Mouse (Mus musculus): ENCODE data around the gene Abcb1a.

Gene Abcb1a

DNA sequence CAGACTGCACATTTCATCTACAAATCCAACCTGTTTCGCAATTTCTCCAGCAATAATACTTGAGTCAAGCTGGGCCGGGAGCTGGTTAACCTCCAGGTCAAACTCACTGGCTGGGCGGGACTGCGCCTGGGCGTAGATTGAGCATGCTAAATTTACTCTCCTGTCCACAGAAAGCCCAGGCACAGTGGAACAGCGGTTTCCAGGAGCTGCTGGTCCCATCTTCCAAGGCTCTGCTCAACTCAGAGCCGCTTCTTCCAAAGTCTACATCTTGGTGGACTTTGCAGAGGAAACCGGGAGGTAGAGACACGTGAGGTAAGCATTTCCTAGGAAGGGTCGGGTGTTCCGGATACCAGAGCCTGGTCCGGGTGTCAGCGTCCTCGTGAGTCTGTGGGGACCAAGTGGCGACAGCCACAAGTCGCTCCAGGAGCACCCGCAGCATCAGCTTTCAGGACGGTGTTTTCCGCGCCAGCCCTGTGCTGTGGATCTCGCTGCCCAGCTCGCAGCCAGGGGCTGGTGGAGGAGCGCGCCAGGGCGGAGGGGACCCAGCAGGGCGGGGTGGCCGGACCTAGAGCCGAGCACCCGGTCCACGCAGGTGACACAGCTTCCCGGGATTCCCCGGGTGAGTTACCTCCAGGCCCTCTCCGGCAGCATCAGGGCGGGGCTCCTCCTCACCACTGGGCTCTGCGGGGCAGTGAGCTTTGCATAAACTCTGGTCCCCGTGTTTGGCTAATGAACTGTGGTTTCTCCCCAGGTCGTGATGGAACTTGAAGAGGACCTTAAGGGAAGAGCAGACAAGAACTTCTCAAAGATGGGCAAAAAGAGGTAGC is at the start of gene Abcb1a:
TSS of gene Abcb1a (plus strand) at position 167 of the 827 bp plus-strand sequence.
- DNase-seq (ENCODE audit: low spot score), result peak; percentile 45

DNA sequence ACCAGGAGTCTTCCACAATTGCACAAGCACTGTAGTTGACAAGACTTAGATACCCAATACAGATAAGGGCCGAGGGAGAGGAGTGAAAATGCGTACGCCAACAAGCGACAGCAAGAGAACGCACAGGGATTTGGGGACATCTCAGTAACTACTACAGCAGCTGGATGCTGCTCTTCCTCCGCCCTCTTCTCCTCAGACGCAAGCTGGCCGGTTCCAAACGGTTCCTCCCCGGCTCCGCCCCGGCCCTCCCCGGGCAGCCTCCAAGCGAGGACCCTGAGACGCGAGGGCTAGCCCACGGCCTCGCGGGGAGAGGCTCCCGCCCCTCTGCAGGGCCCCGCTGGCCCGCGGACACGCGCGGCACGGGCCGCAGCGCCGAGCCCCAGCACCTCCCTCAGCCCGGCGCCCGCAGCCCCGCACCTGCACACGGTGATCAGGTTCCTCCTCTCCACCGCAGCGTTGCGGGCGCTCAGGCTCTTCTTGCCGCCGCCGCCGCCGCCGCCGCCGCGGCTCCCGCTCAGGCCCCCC is 37.7 kb upstream of the Abcb1a start:
- DNase-seq (ENCODE audit: low spot score), result no peak

DNA sequence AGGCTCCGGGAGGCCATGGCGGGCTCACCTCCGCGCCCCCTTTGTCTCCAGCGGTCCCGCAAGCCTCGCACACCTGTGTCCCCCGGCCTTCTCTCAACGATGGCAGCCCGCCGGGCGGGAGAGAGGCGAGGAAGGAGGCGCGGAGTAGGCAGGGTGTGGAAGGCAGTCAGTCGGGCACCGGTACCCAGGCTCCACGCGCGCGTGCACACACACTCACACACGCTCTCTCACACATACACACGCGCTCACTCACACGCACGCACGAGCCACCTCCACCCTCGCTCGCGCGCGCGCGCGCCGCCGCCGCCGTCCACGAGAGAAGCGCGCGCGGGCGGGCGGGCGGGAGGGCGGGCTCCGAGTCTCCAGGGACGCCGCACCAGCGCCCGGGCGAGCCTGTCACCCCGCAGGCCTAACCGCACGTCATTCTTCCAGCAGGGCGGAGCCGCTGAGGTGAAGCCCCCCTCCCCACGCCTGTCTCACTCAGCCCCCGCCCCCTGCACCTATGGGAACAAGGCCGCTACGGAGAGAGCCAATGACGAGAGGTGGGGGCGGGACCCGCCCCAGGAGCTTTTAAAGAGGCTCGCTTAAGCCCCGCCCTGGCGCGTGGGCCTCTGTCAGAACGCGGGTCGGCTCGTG is 37.2 kb upstream of the Abcb1a start, which contains the start of gene Rundc3b:
TSS of gene Rundc3b (minus strand) at position 357 of the 636 bp plus-strand sequence.
- DNase-seq (ENCODE audit: low spot score), result no peak

DNA sequence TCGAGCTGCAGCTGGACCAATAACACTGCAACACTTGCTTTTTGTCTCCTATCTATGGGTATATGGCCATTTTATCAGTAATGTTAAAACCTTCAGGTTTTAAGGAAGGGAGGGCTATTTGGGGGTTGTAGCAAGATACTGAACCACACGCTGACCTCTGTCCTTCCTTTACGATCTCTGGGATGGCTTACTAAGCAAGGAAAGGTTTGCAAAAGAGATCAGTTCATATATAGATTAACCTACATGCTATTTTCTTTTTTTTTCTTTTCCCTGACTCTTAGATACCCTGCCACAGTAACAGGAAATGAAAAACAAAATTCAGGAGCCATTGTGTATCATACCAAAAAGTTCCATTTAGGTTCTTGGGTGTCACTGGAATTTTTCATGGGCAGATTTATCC is 27.0 kb upstream of the Abcb1a start:
- no peak for DNase-seq (ENCODE audit: low spot score)

DNA sequence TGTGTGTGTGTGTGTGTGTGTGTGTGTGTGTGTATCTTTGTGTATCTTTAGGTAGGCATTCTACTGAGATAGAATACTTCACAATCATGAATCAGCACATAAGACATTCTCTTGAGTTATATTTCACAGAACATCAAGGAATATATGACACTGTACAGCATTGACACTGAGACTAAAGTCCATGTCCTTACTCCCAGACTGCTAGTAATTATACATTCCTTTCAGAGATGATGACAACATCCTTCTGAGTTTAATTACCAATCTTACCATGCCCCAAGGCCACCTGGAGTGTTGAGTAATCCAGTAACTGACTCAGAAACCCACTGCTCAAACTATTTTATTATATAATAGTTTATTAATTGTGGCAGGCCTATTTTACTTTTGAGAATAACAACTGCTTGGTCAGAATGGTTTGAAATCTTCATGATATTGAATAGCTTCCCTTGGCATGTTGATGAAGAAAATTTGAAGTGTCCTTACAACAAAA is 25.3 kb upstream of the Abcb1a start:
- no peak for DNase-seq (ENCODE audit: low spot score)

DNA sequence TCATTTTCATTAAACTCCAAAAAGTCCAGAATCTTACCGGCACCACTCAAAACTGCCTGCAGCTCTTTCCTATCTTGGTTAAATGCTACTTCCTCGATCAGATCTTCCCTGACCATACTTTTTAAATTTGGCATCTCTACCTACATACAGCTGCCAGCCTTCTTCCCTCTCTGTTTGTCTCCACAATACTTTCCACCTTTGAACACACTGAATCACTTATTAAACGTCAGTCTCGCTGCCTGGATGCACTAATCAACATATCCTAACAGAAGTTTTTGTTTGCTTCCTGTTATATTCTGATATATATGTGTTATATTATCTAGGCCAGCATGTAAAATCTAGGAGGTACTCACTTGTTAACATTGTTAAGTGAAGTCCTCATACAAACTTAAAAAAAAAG is 11.6 kb upstream of the Abcb1a start:
- no peak for DNase-seq (ENCODE audit: low spot score)

DNA sequence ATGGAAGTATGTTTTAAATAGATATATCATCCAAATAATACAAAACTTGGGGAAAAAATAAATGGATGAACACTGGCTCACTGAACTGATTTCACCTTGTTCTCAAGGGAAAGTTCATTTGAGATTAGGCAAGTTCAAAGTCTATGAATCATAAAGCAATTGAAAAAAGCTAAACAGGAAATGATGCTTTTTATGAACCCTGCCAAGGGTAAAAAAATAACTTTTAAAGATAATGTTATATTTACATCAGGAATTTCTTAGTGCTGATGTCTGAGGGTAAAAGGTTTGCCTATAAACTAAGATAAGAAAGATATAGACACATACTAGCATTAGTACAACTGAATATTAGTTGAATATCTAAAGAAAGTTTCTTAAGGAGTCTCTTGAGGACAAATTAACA is 11.1 kb upstream of the Abcb1a start:
- no peak for DNase-seq (ENCODE audit: low spot score)

DNA sequence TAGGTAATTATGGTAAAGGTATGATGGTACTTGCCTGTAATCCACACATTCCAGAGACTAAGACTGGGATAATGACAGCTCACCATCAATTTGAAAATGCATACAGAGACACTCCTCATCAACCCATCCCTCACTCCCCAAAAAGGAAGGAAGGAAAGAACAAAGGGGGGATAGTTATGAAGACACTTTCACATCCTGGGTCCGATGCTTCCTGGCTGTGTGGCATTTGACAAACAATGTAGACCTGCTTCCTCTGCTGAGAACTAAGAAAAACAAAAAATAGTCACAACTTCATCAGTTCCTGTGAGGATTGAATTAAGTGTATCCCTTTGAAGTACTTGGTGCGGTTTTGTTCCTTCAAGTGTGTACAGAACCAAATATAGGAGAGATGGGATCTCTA is 7.8 kb upstream of the Abcb1a start:
- no peak for DNase-seq (ENCODE audit: low spot score)

DNA sequence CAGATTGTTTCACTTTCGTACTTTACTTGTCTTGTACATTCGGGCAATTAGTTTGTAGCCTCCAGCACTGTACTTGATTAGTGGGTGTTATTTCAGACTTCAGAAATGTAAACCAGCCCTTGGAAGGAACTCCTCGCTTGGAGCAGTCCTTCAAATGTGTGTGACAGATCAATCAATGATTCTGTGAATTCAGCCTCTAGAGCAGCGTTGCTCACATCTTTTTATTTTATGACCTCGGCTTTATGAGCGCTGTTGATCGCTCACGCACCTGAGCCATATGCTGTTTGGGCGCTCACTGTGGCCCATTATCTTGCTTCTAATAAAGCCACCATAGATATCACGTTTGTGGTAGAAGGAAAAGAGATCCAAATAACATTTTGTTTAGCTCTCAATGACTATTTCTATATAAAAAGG is 868 bp downstream of the Abcb1a start:
- no peak for DNase-seq (ENCODE audit: low spot score)

DNA sequence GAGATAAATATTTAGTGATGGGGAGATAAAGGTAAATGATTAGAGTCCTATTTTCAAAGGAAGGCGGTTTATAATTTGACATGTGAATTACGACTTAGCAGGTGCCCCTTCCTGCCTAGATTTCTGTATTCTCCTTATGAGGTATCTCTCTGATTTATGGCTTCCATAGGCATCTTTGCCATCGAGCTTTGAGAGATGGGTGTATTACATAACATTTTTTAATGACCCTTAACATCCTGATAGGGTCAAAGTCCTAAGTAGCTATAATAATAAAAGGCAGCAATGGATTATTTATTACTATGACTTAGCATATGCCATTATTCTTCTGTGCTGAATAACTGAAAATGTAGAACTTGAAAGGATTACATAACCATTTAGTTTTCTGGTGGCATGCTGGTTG is 4.8 kb downstream of the Abcb1a start:
- no peak for DNase-seq (ENCODE audit: low spot score)

DNA sequence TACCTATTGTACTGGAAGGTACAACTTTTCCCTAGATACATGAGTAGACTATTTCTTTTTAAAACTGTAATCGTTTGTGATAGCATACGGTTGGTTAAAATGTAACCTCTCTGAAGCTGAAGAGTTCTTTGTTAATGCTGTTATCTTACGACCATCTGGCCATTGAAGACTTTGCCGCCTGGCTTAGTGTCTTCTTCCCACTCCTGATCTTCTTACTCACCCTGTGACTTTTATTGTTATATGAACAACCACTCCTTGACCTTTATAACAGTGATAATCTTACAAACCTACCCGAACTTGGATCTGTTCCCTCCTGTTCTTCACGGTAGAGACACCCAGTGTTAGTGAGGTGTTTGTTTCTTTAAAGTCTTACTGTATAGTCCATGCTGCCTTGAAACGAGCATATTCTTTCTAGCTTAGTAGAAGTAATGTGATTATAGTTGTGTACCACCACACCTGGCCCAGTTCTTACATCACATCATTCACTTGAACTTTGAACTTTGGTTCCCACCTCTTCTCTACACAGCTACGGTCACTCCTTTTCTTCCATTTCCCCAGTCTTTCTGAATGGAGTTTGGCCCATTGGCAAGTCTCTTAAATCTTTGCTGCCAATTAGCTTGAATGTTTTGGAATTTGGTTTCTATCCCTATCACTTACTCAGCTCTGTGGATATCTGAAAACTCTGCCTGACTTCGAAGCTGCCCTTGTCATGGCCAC is 8.0 kb downstream of the Abcb1a start:
- DNase-seq (ENCODE audit: low spot score), result no peak

DNA sequence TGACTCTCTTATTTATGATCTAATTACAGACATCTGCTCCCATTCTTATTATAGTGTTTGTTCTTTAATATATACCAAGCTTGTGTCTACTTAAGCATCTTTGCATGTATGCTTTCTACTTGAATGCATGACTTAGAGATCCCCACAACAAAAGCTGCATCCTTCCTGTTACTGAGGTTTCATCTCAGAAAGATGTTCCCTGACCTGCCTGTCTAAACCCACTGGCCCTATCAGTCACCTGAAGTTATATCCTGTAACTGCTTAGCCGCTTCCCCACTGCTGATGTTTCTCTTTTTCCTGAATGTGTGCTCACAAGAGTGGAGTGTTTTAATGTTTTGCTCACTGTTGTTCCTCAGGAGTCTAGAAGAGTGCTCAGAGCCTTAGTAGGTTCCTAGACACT is 9.7 kb downstream of the Abcb1a start:
- DNase-seq (ENCODE audit: low spot score), result no peak

DNA sequence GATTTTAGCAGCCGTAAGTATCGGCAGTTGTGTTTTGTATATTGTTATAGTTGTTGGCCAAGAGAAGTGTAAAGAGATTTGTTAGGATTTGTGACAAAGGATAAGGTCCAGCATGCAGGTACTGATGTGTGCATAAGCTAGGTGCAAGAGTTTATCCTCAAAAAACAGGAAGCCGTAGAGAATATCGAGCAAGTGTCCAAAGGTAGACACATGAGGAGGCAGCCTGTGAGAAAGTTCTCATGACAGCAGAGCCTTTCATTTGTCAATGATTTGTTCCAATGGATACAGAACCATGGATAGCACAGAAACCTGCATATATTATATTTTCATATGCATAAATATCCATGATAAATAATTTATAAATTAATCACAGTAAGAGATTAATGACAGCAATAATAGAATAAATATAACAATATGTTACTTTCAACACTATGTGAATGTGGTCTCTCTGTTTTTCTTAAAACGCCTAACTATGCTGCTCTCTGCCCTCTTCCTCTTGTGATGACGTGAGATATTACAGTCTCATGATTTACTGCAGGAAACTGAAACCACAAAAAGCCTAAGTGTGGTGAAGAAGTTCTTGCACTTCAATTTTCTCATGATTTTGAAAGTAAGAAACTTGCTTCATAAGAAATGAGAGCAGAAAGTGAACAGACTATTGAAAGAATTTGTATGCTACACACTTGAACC is 15.5 kb downstream of the Abcb1a start:
- peak; percentile 18 for DNase-seq (ENCODE audit: low spot score)

DNA sequence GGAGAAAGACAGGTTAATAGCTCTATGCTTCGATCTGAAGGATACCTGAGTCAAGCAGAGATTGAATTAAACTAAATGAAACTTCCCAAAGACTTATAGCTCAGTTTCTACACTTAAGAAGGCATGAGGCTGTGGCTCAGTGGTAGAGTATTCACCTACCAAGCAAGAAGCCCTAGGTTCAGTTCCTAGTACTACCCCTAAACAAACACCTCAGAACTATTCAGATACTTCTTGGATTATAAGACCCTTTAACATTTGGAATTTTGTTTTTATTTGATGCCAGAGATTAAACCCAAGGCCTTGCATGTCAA is 16.0 kb downstream of the Abcb1a start:
- DNase-seq (ENCODE audit: low spot score), result no peak

DNA sequence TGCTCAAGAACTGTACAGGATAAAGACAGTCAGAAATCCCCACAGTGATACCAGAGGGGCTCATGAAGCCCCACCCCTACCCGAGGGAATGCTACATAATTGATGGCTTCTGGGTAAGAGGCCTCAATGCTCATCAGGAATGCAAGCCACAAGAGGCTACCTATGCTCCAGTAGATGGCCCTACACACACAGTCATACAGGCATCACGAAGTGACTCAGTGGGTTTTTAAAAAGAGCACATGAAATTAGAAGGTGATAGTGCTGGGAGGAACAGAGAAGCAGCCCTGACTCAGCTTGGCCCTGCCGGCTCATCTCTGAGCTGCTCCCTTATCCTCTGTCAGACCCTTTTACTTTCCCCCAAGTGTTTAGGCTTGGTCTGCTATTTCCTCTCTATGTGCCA is 21.3 kb downstream of the Abcb1a start:
- no peak for DNase-seq (ENCODE audit: low spot score)

DNA sequence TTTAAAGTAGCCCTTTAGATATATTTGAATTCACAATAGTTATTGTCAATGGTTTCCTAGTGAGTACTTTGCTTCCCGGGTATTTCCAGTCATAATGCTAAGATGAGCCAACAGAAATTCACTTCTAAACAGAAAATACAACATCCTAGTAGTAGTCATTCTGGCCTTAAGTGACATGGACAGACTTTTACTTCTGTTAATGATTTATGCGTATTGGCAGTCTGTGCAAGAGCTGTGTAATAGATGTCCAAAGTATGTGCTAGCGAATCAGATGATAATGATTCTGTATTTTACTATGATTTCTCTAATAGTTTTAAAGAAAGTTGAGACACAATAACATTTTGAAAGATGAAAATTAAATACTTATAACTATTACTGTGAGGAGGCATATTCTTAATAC is 23.8 kb downstream of the Abcb1a start:
- no peak for DNase-seq (ENCODE audit: low spot score)

DNA sequence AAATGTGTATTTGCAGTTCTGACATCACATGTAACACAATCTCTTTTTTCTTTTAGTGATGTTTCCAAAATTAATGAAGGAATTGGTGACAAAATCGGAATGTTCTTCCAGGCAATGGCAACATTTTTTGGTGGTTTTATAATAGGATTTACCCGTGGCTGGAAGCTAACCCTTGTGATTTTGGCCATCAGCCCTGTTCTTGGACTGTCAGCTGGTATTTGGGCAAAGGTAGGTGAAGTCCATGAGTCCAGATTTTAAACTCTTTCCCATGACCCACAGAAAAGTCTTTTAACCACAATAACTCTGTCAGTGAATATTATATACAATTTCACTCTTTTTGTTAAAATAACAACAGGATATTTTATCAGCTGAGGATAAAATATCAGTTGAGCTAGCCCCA is 26.2 kb downstream of the Abcb1a start:
- DNase-seq (ENCODE audit: low spot score), result peak; percentile 30

DNA sequence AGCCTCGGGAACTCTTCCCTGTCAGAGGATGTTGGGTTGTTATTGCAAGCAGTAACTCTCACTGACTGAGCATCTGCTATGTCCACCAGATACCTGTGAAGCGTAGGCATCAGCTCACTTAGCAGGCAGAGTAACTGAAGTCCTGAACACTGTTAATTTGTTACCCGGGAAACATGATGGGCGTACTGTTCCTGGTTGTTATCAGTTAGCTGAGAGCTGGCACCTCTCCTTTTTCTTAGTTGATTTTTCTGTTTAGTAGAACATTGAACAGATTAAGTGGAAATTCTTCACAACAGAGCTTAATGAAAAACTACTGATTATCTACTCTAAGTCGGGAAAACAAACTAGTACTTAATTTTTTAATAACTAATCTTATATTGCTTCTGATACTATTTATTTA is 27.7 kb downstream of the Abcb1a start:
- DNase-seq (ENCODE audit: low spot score), result no peak

DNA sequence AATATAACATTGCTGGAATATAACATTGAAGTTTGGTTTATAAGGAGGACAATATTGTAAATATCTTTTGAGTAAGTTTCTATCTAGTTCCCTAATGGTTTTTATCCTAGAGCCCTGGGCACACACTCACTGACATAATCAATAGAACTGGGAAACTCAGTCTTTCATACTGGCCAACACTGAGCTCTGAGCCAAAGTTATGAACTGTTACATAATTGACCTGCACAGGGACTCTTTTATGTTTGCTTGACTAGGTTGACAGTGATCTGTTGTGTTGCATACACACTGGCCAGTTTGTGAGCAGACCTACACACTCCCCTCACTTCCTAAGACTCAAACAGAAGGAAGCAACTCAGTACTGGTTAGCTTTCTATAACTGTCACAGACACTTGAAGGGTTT is 56.2 kb downstream of the Abcb1a start:
- no peak for DNase-seq (ENCODE audit: low spot score)

DNA sequence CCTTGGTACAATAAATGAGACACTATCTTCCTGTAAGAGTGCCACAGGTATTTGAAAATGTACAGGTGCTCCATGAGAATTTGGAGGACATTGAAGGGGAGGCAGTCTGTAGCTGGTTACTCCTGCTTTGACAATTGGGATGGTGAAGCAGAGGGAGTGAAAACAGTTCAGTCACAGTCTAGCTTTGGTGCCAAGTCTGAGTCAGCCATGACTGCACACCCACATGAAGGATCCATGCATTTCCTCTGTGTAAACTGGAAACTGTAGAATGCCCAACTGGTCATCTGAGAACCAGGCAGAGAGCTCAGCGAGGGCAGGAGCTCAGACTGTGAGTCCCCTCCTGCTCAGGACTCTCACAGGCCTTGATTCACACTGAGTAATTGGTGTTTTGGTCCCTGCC is 59.7 kb downstream of the Abcb1a start:
- DNase-seq (ENCODE audit: low spot score), result no peak

DNA sequence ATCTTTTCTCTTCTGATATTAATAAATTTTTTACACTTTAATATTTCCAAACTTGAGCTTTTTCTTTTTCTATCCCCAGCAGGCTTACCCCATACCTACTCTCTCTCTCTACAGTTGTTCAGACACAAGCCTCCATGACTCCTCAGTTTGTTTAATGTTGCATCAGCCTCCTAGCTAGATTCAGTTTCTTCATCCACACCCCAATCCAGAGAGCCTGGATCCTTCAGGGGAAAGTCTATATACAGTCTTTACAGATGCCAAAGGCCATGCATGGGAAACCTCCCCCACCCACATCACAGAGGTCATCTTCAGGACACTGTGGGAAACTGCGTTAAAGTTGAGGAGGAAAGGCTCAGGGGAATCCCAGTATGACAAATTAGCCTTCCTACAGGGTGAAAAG is 62.3 kb downstream of the Abcb1a start:
- DNase-seq (ENCODE audit: low spot score), result peak; percentile 8

DNA sequence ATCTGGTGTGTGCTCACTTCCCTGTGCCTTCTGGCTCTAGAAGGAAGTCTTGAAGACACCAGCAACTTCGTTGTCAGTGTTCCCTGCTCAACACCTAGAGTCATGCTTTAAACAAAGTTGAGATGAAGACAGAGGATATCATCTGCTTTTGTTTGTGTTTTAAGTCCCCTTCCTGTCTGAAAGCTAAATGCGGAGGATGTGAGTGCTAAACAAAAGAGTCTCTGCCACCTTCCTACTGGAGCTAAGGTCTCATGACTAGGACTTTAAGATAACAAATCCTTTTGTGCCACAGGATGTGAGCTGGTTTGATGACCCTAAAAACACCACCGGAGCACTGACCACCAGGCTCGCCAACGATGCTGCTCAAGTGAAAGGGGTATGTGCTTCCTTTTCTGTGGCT is 63.0 kb downstream of the Abcb1a start:
- DNase-seq (ENCODE audit: low spot score), result no peak

Measured in adipocyte (in vitro differentiated cells).